Mouse (Mus musculus): ENCODE results near the gene Pkd1. TPM values are rescaled to one million over a fixed set of nuclear protein-coding genes. Genes with fewer than 3 reads are reported as not detected.

The Pkd1 gene
- total RNA-seq, 2 experiments from 2014 or later, result 60.8 to 66.7 TPM

DNA sequence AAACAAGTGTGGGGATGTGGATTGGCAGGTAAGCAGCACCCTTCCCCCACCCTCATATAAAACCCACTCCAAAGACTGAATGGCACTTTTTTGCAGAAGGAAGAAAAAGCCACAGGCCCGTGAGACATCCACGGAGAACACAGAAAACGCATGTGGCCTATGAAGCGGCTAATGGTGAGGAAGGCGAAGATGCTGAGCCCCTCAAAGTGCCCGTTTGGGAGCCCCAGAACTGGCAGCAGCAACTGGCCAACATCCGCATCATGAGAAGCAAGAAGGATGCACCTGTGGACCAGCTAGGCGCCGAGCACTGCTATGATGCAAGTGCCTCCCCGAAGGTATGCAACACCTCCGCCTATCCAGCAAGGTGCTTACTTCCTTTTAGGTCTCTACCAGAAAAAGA lies 84.2 kb downstream of the Pkd1 start:
- DNase-seq (ENCODE audit: extremely low spot score in 1 of 2, low spot score in 2 of 2), result no peak
- intact Hi-C loops (cut with DNase I), result no loop called here

DNA sequence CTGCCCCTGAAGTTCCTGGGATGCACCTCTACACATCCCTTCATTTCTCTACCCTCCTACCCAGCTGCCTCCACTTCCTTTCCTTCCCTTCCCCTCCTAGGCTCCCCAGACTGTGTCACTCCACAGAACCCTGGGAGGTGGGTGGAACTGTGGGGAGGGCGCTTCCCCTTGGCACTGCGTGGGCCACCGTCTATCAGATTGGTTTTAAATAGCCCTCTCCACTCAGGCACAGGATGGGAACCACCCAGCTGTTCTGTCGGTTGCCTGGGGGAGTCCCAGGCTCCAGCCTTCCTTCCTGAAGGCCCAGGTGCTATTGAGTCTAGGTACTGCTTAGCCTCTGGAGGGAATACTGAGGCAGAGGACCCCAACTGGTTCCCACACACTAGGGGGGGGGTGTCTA lies 85.4 kb downstream of the Pkd1 start:
- intact Hi-C loops (cut with DNase I), result no loop called here
- no peak for DNase-seq (ENCODE audit: extremely low spot score in 1 of 2, low spot score in 2 of 2)

DNA sequence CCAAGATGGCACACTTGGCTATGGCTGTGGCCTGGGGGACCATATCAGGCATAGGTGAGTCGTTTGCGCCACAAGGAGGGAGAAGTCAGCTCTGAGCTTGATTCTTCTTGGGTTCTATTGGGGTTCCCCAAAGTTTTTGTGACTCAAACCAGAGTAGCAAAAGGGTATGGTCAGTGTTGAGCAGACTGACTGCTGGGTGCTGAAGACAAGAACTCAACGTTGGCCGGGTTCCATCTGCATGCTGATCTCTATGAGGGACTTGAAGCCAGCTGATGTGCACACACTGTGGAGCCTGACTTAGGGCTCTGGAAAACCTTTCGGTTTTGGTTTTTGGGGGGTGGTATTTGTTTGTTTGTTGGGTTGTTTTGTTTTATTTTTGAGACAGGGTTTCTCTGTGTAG lies 86.1 kb downstream of the Pkd1 start:
- intact Hi-C loops (cut with DNase I), result no loop called here
- no peak for DNase-seq (ENCODE audit: extremely low spot score in 1 of 2, low spot score in 2 of 2)

DNA sequence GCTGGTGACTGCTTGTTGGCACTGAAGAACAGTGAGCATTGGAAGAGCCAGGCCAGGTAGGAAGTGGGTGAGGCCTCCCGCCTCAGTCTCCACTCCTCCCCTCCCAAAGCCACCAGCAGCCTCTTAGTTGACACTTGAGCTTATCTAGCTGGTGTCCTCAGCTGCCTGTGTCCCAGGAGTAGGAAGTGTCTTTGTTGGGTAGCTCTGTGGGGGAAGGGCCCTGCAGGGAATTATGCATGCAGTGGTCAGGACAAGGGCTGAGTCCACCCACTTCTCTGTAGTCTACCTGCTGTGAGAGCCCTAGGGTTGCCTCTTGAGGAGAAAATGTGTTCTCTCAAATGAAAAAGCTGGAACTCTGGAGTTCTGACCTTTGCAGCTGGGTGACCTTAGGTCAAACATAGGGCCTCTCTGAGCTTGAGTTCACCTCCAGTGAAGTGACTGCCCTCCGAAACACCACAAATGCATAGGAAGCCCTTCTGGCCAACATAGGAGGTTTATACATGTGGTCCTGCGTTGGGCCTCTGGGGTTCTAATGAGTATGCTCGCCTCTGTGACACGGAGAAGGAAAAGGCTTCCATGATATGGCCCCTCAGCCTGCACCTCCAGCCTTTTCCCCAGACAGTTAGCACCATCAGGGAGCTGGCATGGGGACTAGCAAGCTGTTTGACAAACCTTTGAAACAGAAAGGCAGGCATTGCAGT lies 87.3 kb downstream of the Pkd1 start:
- no peak for DNase-seq (ENCODE audit: extremely low spot score in 1 of 2, low spot score in 2 of 2)
- intact Hi-C loops (cut with DNase I), result no loop called here

DNA sequence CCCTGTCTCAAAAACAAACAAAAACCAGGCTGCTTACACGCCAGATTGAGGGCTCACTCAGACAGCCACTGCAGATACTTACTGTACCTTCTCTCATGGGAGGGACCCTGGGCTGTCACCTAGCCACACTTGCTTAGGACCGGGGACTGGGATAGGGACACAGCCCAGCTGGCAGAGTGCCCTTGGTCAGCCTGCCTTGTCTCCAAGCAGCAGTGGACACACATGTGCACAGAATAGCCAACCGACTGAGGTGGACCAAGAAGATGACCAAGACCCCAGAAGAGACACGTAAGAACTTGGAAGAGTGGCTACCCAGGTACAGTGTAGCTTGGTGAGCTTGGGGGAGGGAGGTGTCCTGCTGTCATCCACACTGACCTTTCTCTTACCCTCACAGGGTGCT lies 88.6 kb downstream of the Pkd1 start:
- intact Hi-C loops (cut with DNase I), result no loop called here
- no peak for DNase-seq (ENCODE audit: extremely low spot score in 1 of 2, low spot score in 2 of 2)

DNA sequence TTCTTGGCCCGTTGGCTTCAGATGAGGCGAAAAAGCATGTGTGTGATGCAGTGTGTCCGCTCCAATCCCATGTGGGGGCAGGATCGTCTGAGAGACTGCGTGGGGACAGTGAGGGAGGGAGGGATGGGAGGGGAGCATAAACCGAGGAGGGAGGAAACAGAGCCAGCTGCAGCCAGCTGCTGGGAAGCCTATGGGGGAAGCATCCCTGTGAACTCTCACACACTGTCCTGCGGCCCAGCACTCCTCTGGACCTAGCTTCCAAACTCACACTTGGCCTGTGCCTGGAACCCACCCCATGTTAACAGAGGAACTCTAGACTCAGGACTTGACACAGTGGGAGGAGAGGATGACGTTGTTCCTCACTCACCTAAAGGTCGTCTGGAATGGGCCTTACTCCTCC lies 89.2 kb downstream of the Pkd1 start:
- intact Hi-C loops (cut with DNase I), result no loop called here
- DNase-seq (ENCODE audit: extremely low spot score in 1 of 2, low spot score in 2 of 2), result peak in 1 of 2 experiments; percentile 56

DNA sequence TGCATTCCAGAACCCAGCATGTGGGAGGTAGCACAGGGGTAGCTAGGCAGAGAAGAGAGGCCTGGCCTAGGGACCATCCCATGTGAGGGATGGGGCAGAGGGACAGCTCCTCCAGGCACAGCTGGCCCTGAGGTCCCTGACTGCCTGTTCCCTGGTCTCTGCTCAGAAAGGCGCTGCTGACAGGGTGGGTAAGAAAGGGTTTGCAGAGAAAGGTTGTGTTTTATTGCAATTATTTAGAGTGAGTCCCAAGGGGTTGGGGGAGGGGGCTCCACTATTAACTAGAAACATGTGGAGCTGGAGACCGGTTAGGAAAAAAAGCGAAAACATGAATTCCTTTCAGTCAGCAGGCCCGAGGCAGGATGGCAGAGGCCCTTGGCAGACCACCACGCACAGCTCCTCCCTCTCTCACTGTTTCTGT lies 89.9 kb downstream of the Pkd1 start:
- intact Hi-C loops (cut with DNase I), result no loop called here
- DNase-seq (ENCODE audit: extremely low spot score in 1 of 2, low spot score in 2 of 2), result no peak

DNA sequence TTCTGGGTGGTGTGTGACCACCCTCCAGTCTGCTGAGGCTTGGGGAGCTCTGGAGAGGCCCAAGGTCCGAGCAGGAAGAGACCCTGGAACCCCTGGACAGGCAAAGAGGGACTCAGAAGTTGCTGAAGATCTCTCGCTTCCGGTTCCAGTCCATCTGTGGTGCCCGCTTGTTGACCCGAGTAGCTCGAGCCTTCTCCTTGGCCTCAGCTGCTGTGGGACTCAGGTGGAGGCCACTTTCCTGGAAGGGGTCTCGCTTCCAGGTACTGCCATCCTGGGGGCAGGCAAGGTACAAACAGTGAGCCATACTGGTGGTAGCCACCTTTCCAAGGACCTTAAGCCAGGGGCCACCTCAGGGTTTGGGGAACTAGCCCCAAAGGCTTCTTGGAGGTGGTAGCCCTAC lies 90.5 kb downstream of the Pkd1 start:
- intact Hi-C loops (cut with DNase I), result no loop called here

DNA sequence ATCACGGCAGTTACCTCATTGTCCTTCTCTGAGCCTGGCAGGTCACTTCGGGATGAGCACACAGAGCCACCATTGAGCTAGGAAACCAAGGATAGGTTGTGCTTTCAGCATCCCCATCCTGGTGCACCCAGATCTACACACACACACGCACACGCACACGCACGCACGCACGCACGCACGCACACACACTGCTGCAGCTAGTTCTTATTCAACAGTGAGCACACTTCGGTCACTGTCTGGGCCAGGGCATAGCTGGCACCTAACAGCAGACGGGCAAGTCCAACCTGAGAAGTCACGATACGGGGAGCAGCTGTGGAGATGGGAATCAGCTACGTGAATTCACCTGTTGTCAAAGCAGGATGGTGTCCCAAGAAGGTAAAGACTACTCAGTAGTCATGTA lies 90.9 kb downstream of the Pkd1 start:
- intact Hi-C loops (cut with DNase I), result no loop called here
- DNase-seq (ENCODE audit: extremely low spot score in 1 of 2, low spot score in 2 of 2), result no peak

More for the DNA sequence above, 90.5 kb downstream of the Pkd1 start:
- no peak for DNase-seq (ENCODE audit: extremely low spot score in 1 of 2, low spot score in 2 of 2)

DNA sequence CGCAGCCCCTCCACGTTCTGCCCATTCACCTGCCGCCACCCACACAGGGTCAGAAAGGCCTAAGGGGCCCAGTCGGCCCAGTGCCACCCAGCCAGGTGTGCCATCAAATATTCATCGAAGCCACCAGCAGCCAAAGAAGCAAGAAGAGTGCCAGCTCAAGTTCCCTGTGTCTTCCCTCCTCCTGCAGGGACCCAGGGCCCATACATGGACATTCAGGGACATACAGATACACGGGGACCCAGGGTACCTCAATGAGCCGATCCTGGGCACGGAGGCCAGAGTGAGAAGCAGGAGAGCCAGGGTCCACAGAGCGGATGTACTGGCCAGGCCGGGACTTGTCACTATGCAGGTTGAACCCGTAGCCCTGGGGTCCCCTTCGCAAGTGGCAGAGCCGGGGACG lies 92.3 kb downstream of the Pkd1 start:
- DNase-seq (ENCODE audit: extremely low spot score in 1 of 2, low spot score in 2 of 2), result no peak
- intact Hi-C loops (cut with DNase I), result no loop called here

DNA sequence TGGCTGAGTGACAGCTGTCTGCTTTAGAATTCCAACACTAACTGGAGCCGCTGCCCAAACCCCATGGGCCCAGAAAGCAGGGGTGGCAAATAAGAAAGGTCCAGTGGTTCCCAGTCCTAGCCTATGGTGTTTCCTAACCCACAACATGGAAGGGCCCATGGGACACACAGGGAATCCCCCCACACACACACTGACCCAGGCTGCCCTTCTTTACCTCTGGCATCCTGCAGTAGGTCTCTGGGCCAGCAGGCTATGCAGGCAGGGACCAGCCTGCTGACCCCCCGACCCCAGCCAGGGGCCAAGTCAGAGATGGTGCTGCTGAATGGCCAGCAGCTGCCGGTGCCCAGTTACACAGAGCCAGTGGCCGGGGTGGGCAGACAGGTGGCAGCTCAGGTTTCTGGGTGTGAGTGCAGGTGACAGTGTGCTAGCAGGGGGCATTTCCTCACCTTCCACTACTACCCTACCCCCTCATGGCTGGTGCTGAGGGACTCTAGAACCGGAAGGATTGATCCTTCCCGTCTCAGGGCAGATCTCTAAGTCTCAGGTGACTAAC lies 93.2 kb downstream of the Pkd1 start:
- intact Hi-C loops (cut with DNase I), result no loop called here
- DNase-seq (ENCODE audit: extremely low spot score in 1 of 2, low spot score in 2 of 2), result no peak

DNA sequence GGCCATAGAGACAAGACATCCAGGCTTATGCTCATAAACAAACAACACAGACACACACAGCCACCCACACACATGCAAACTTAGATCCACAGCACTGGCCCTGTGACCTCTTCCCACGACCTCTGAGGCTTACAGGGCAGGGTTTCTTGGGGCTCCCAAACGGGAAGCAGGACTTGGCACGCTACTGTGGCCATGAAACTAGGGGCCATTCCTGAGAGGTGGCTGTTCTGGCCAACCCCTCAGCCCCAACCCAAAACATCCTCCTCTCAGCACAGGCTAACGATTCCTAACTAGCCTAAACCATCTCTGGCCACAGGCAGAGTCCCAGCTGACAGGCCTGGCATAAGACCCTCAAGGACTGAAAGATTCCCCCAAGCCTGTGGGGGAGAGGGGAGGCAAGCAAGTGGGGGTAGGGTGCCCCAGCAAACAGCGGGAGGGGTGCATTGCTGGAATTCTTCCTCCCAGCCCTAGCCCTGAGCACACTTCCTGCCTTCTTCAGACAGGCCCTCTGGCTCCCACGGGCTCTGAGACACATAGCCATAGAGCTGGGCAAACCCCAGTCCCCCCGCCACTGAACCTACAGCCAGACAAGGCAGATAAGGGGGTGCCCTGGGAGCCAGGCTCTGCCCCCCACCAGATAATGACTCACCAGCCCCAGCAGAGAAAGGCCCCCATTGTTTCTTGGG lies 94.5 kb downstream of the Pkd1 start:
- intact Hi-C loops (cut with DNase I), result no loop called here
- DNase-seq (ENCODE audit: extremely low spot score in 1 of 2, low spot score in 2 of 2), result peak in 1 of 2 experiments; percentile 69

DNA sequence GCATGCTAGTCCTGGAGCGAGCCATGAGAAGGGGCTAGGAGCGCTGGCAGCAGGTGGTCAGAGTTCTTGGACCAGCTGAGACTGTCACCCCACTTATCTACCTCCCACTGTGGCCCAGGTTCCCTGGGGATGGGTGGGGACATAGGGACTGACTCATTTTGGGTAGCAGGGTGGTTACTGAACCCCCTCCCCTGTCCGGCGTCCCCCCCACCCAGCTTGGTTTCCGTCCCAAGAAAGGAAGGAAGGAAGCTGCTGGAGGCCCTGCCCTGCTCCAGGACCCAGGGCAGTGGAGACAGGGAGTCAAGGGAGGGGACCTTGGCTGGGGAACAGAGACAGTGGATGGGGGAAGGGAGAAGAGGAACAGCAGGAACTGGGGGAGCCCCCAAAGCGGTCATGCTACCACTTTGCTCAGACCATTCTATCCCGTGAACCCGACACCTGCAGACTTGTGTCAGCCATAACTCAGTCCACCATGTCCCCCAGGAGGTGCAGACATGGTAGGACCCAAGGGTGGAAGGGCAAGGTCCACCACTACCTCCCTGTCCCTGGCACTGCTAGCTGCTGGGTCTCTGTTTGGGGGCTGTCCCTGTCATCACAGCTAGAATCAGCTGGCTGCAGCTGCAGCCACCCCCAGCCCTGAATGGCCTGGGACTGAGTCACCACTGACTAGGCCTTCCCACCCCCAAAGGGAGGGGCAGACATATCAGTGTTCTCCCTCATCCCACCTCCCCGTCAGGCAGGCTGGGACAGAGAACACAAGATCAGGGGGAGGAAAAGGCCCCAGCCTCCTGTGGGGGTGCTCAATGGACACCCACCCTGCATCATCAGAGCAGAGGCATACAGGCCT lies 95.5 kb downstream of the Pkd1 start:
- intact Hi-C loops (cut with DNase I), result no loop called here
- DNase-seq (ENCODE audit: extremely low spot score in 1 of 2, low spot score in 2 of 2), result peak in 1 of 2 experiments; percentile 73

DNA sequence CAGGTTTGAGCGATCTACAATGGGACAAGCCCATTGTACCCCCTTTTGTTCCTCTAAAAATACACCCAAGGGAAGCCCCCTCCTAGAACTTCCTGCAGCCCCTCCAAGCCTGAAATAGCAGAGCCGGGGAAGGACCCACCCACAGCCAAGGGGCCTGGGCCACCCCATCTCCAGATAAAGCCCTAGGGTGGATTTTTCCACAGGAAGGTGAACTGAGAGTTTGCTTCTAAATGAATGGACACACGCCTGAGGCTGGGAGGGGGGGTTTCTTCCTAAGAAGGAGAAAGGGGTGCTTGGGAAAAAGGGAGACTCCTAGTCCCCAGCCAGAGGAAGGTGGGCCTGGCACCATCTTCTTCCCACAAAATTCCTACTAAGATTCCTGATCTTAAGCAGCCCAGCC lies 96.3 kb downstream of the Pkd1 start:
- no peak for DNase-seq (ENCODE audit: extremely low spot score in 1 of 2, low spot score in 2 of 2)
- intact Hi-C loops (cut with DNase I), result no loop called here

Small RNA genes lying within 50 kb of the gene (microRNA-seq; reads per million reads assigned to microRNA genes)
- gene Gm24589, result 1.1 reads per million

Other genes with a start within 250 kb of the Pkd1 start
- gene Abca17, start 198.8 kb upstream of the Pkd1 start, total RNA-seq (2021), result 1 to 10 TPM; 1.1 TPM
- 100 to 1,000 TPM; 129 to 135 TPM for gene Abca3, start 197.9 kb upstream of the Pkd1 start, total RNA-seq (2021)
- 100 to 1,000 TPM; 164 to 166 TPM for gene Rnps1, start 135.3 kb upstream of the Pkd1 start, total RNA-seq (2021)
- gene Eci1, start 123.2 kb upstream of the Pkd1 start, total RNA-seq (2021), result 10 to 100 TPM; 15.1 to 16.9 TPM
- 1 to 10 TPM; 5.7 to 6.5 TPM for gene Dnase1l2, start 106.7 kb upstream of the Pkd1 start, total RNA-seq (2021)
- 10 to 100 TPM; 30.8 to 31.3 TPM for gene E4f1, start 79.5 kb upstream of the Pkd1 start, total RNA-seq (2021)
- gene Pgp, start 79.4 kb upstream of the Pkd1 start, total RNA-seq (2021), result 10 to 100 TPM; 66.4 to 66.7 TPM
- 1 to 10 TPM in 1 of 2 experiments, under 1 TPM in 1; 0.88 to 1.4 TPM for gene Bricd5, start 76.0 kb upstream of the Pkd1 start, total RNA-seq (2021)
- 10 to 100 TPM; 31.6 to 37.4 TPM for gene Mlst8, start 70.8 kb upstream of the Pkd1 start, total RNA-seq (2021)
- 100 to 1,000 TPM; 161 to 162 TPM for gene Caskin1, start 61.2 kb upstream of the Pkd1 start, total RNA-seq (2021)
- 100 to 1,000 TPM; 105 to 107 TPM for gene Traf7, start 21.9 kb upstream of the Pkd1 start, total RNA-seq (2021)
- 10 to 100 TPM; 22.6 to 29.8 TPM for gene Rab26, start 15.6 kb upstream of the Pkd1 start, total RNA-seq (2021)
- 100 to 1,000 TPM; 130 to 143 TPM for gene Tsc2, start 82.8 kb downstream of the Pkd1 start, total RNA-seq (2021)
- 1 to 10 TPM; 4.6 to 5.9 TPM for gene Nthl1, start 82.8 kb downstream of the Pkd1 start, total RNA-seq (2021)
- 10 to 100 TPM; 55.0 to 55.2 TPM for gene Slc9a3r2, start 100.5 kb downstream of the Pkd1 start, total RNA-seq (2021)
- gene Npw, start 108.6 kb downstream of the Pkd1 start, total RNA-seq (2021), result not detected
- gene Zfp598, start 119.9 kb downstream of the Pkd1 start, total RNA-seq (2021), result 10 to 100 TPM; 37.2 to 38.1 TPM
- gene Syngr3, start 140.1 kb downstream of the Pkd1 start, total RNA-seq (2021), result 100 to 1,000 TPM; 248 to 254 TPM
- 10 to 100 TPM; 21.5 TPM for gene Gfer, start 146.3 kb downstream of the Pkd1 start, total RNA-seq (2021)
- 1 to 10 TPM; 2.7 to 5.1 TPM for gene Noxo1, start 146.4 kb downstream of the Pkd1 start, total RNA-seq (2021)
- gene Tbl3, start 157.8 kb downstream of the Pkd1 start, total RNA-seq (2021), result 10 to 100 TPM; 30.9 to 37.9 TPM
- gene Rnf151, start 168.2 kb downstream of the Pkd1 start, total RNA-seq (2021), result under 1 TPM in 1 of 2 experiments, not detected in 1; 0.69 TPM
- gene Rps2, start 168.3 kb downstream of the Pkd1 start, total RNA-seq (2021), result 100 to 1,000 TPM; 575 to 607 TPM
- gene Ndufb10, start 174.6 kb downstream of the Pkd1 start, total RNA-seq (2021), result 100 to 1,000 TPM; 156 to 176 TPM
- gene Rpl3l, start 178.0 kb downstream of the Pkd1 start, total RNA-seq (2021), result under 1 TPM; 0.43 to 0.49 TPM
- 10 to 100 TPM; 44.2 to 47.8 TPM for gene Msrb1, start 186.8 kb downstream of the Pkd1 start, total RNA-seq (2021)
- gene Hs3st6, start 203.2 kb downstream of the Pkd1 start, total RNA-seq (2021), result under 1 TPM in 1 of 2 experiments, not detected in 1; 0.49 TPM

All from left cerebral cortex, postnatal 10 days (tissue).